Comparison of ENCODE assay signal across 28 mouse cellular contexts in the genomic region with DNA sequence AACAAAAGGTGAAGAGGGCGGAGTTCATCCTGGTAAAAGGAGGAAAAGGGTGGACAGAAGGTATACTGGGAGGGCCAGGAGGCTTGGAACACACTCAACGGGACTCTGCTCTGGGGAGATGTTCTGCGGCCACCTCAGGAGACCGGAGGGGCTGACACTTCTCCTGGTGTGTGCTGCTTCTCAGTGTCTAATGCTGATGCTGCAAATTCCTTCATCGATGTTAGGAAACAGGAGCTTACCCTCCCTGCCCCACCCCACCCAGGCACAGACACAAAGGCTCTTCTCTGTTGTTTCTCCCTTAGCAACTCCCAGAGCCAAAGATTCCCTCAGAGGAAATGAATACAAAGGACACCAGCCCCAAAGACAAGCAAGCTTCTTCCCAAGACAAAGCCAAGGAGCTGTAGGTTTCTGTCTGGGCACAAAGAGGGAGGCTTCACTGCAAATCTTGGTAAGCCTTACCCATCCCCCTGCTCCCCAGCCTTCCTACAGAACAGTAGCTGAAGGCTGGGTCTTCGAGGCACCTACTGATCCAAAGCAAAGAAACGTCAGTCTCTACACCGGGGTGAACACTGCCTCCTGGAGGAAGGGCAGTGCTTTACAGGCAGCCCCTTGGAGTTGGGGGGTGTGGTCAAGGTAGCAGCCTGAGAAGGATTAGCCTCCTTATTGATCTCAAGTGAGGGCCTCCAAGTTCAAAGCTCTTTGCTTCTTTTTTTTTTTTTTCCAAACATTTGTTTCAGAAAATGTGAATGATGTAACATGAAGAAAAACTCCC.
DNase-seq lines count a peak whose midpoint lies in the region; ATAC-seq and TF ChIP-seq lines count a peak whose summit lies in the region.
"Had no signal": no experiment of that assay in that cellular context is flagged by ENCODE, and none has a peak within 500 bp of the region (broad histone marks: within the 10 kb centered on the region; RNA-seq: fewer than 3 reads in every experiment).

No protein-coding gene starts in this region.

- no peaks in the 10 kb centered on the region for H3K4me1 ChIP-seq in kidney, postnatal 0 days (replicated peaks; ENCODE audit: insufficient read depth, low read length)
- H3K4me1 ChIP-seq in testis, adult 2 months (ENCODE audit: control insufficient read depth, insufficient read depth, low read length), result no peaks in the 10 kb centered on the region
- peaks cover 8% of the 10 kb centered on the region for H3K4me1 ChIP-seq in hindbrain, embryonic 10.5 days (replicated peaks)
- H3K4me1 ChIP-seq: intestine, embryonic 15.5 days; megakaryocyte, embryonic 14.5 days; stomach, embryonic 15.5 days had no signal

- no peak overlapping the region for H3K4me3 ChIP-seq in kidney, postnatal 0 days (replicated peaks; ENCODE audit: low read depth, low read length)
- H3K4me3 ChIP-seq in testis, adult 2 months (ENCODE audit: control insufficient read depth, low read depth, low read length), result no peak overlapping the region
- no peak overlapping the region for H3K4me3 ChIP-seq in hindbrain, embryonic 10.5 days
- H3K4me3 ChIP-seq: embryonic facial prominence, embryonic 12.5 days; heart, embryonic 12.5 days; intestine, embryonic 15.5 days; left cerebral cortex, adult 2 months; megakaryocyte, embryonic 14.5 days; stomach, embryonic 15.5 days had no signal

- peaks cover 4% of the 10 kb centered on the region; the same call in 1 of the 2 replicates for H3K9me3 ChIP-seq in kidney, postnatal 0 days (replicated peaks; ENCODE audit: low read length)
- H3K9me3 ChIP-seq in hindbrain, embryonic 10.5 days, result no peaks in the 10 kb centered on the region
- H3K9me3 ChIP-seq: embryonic facial prominence, embryonic 12.5 days; heart, embryonic 12.5 days; intestine, embryonic 15.5 days; stomach, embryonic 15.5 days had no signal

- DNase-seq in kidney, postnatal 0 days (ENCODE audit: low spot score), result no peak
- DNase-seq in kidney, adult 11 months, result no peak
- DNase-seq in testis, postnatal 10 days (ENCODE audit: low spot score), result no peak
- DNase-seq in ZHBTc4 (ENCODE audit: low read depth, low spot score), result peak; percentile 87
- DNase-seq in adrenal gland, adult (ENCODE audit: inconsistent age in 2 of 2, low spot score in 1 of 2), result no peak
- DNase-seq in hindbrain, embryonic 10.5 days (ENCODE audit: low spot score), result no peak
- DNase-seq: adrenal gland, adult 8-10 months; B cell, adult 2 months; cerebellum, adult 18-20 months; cerebellum, postnatal 14 days; forebrain, postnatal 0 days; gastrocnemius, postnatal 14 days; heart, adult 18-20 months; heart, postnatal 10 days; layer of hippocampus, adult 9-11 months; left cerebral cortex, postnatal 4 days; liver, postnatal 0 days; lung, postnatal 36 days had no signal

- H3K9ac ChIP-seq in kidney, postnatal 0 days (ENCODE audit: low read depth, low read length), result no peak overlapping the region
- H3K9ac ChIP-seq: embryonic facial prominence, embryonic 12.5 days; forebrain, postnatal 0 days; heart, embryonic 12.5 days; hindbrain, embryonic 14.5 days; intestine, embryonic 15.5 days; liver, postnatal 0 days; stomach, embryonic 15.5 days had no signal

- no peaks in the 10 kb centered on the region for H3K27me3 ChIP-seq in kidney, postnatal 0 days (ENCODE audit: insufficient read depth, low read length)
- H3K27me3 ChIP-seq in testis, adult 2 months (ENCODE audit: control insufficient read depth, insufficient read depth, low read length), result no peaks in the 10 kb centered on the region
- peaks cover 31% of the 10 kb centered on the region for H3K27me3 ChIP-seq in hindbrain, embryonic 10.5 days (ENCODE audit: insufficient read depth, poor library complexity, severe bottlenecking)
- H3K27me3 ChIP-seq: intestine, embryonic 15.5 days; megakaryocyte, embryonic 14.5 days had no signal

- ATAC-seq in kidney, postnatal 0 days (replicated peaks; ENCODE audit: low FRiP score, low read depth), result no peak
- ATAC-seq: forebrain, postnatal 0 days; intestine, embryonic 15.5 days; liver, postnatal 0 days; midbrain, embryonic 16.5 days had no signal

- no peak overlapping the region for H3K27ac ChIP-seq in kidney, postnatal 0 days
- no peak overlapping the region for H3K27ac ChIP-seq in testis, adult 2 months (ENCODE audit: control insufficient read depth, insufficient read depth, low read depth, low read length)
- no peak overlapping the region for H3K27ac ChIP-seq in hindbrain, embryonic 10.5 days
- H3K27ac ChIP-seq: embryonic facial prominence, embryonic 12.5 days; hindbrain, embryonic 14.5 days; intestine, embryonic 15.5 days; left cerebral cortex, adult 2 months; stomach, embryonic 15.5 days had no signal

- peak; percentile 18; the same call in 1 of the 2 replicates for TF ChIP-seq POLR2A in testis, adult 2 months (IDR thresholded peaks at IDR 0.05; ENCODE audit: control insufficient read depth, low read depth, low read length)

- WGBS in kidney, postnatal 0 days, result 65% methylated on average over 8 of the region's 8 CpGs
- WGBS in hindbrain, embryonic 10.5 days, result 60% methylated on average over 8 of the region's 8 CpGs

- no peaks in the 10 kb centered on the region for H3K36me3 ChIP-seq in kidney, postnatal 0 days (ENCODE audit: insufficient read depth, low read length)
- H3K36me3 ChIP-seq in testis, adult 2 months (ENCODE audit: control insufficient read depth, insufficient read depth, low read length), result no peaks in the 10 kb centered on the region
- no peaks in the 10 kb centered on the region for H3K36me3 ChIP-seq in hindbrain, embryonic 10.5 days
- H3K36me3 ChIP-seq: embryonic facial prominence, embryonic 12.5 days; heart, embryonic 12.5 days; intestine, embryonic 15.5 days; stomach, embryonic 15.5 days had no signal

- TF ChIP-seq CTCF in kidney, postnatal 0 days (IDR thresholded peaks at IDR 0.05; ENCODE audit: low read depth), result peak; percentile 35; the same call in 1 of the 2 replicates
- peak; percentile 15; the same call in 1 of the 2 replicates for TF ChIP-seq CTCF in testis, adult 2 months (IDR thresholded peaks at IDR 0.05; ENCODE audit: control insufficient read depth, insufficient read depth, insufficient replicate concordance, low read depth, low read length)

- no peak overlapping the region for H3K4me2 ChIP-seq in kidney, postnatal 0 days (ENCODE audit: low read length)
- H3K4me2 ChIP-seq: embryonic facial prominence, embryonic 12.5 days; heart, embryonic 12.5 days; hindbrain, embryonic 14.5 days; intestine, embryonic 15.5 days; liver, embryonic 11.5 days; stomach, embryonic 15.5 days had no signal
